Mouse (Mus musculus): Measurements from ENCODE around the gene Hoxc11. TPM values are rescaled to one million over a fixed set of nuclear protein-coding genes. Genes with fewer than 3 reads are reported as not detected.

Gene Hoxc11
- total RNA-seq, 2 experiments from 2014 or later: not detected

GRCm38 (mm10) chr15:102934897-102935296 is 19.3 kb upstream of the Hoxc11 start:
- intact Hi-C loops (cut with DNase I): no loop called here
- DNase-seq (ENCODE audit: extremely low spot score in 1 of 2, low spot score in 2 of 2): peak in 1 of 2 experiments; percentile 26

GRCm38 (mm10) chr15:102936279-102936972 is 17.8 kb upstream of the Hoxc11 start, which contains the start of gene Hoxc12:
Hoxc12 (plus strand) TSS chr15:102936757.
- intact Hi-C loops (cut with DNase I): no loop called here
- no peak for DNase-seq (ENCODE audit: extremely low spot score in 1 of 2, low spot score in 2 of 2)

GRCm38 (mm10) chr15:102937036-102937666 is 17.1 kb upstream of the Hoxc11 start:
- no peak for DNase-seq (ENCODE audit: extremely low spot score in 1 of 2, low spot score in 2 of 2)
- intact Hi-C loops (cut with DNase I): no loop called here

- intact Hi-C loops (cut with DNase I): no loop called here
- DNase-seq (ENCODE audit: extremely low spot score in 1 of 2, low spot score in 2 of 2): no peak
Observed at GRCm38 (mm10) chr15:102939256-102940155, 14.7 kb upstream of the Hoxc11 start.

DNA sequence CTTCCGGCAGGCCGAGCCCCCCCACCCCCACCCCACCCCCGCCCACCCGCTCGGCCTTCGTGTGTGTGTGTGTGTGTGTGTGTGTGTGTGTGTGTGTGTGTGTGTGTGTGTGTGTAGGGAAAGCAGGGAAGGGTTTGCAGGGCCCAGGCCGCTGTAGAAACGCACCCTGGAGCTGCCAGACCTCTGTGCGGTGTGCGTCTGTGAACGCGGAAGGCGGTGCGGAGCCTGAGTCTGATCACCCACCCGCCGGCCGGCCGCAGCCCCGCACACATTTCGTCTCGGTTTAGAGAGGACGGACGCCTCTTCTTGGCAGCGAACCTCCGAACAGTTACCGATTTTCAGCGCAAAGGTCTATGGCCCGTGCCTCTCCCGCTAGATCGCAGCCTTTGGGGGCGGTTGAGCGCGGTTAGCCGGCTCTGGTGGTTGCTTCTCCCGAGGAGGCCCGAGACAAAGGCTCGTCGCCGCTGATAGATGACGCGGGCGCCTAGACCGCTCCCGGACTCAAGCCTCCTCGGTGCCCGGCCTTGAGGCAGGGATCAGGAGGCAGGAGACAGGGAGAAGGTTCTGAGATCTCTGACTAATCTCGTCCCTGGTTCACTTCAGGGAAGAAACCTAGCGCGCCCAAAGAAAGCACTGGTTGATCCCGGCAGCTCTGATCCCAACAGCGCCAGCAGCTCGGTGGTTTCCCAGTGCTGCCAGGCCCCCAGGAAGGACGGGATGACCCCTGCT is 11.3 kb upstream of the Hoxc11 start:
- no peak for DNase-seq (ENCODE audit: extremely low spot score in 1 of 2, low spot score in 2 of 2)
- intact Hi-C loops (cut with DNase I): no loop called here

GRCm38 (mm10) chr15:102943468-102943813 is 10.8 kb upstream of the Hoxc11 start:
- DNase-seq (ENCODE audit: extremely low spot score in 1 of 2, low spot score in 2 of 2): no peak
- intact Hi-C loops (cut with DNase I): no loop called here

GRCm38 (mm10) chr15:102945185-102946077 is 8.8 kb upstream of the Hoxc11 start:
- intact Hi-C loops (cut with DNase I): no loop called here
- DNase-seq (ENCODE audit: extremely low spot score in 1 of 2, low spot score in 2 of 2): no peak

- intact Hi-C loops (cut with DNase I): no loop called here
- DNase-seq (ENCODE audit: extremely low spot score in 1 of 2, low spot score in 2 of 2): no peak
Observed at GRCm38 (mm10) chr15:102947276-102947675, 7.0 kb upstream of the Hoxc11 start.

DNA sequence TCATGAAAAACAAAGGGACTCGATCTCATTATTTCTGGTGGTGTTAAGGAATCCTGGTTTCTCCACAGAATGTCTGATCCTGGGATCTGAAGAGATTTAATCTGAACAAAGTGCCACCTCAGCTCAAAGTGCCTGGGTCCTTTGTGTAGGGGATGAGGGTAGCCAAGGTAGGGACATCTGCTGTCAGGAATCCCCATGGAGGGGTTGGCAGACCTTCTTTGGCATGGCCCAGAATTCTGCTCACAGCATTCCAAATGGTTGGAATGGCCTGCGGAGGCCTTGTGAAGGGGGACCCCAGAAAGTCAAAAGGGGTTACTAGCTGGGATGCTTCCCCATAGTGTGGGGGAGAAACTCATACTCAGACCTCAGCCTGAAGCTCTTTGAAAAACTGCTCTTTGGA is 5.4 kb upstream of the Hoxc11 start:
- no peak for DNase-seq (ENCODE audit: extremely low spot score in 1 of 2, low spot score in 2 of 2)
- intact Hi-C loops (cut with DNase I): no loop called here

- intact Hi-C loops (cut with DNase I): no loop called here
- DNase-seq (ENCODE audit: extremely low spot score in 1 of 2, low spot score in 2 of 2): no peak
Observed at GRCm38 (mm10) chr15:102949696-102950095, 4.5 kb upstream of the Hoxc11 start.

- no peak for DNase-seq (ENCODE audit: extremely low spot score in 1 of 2, low spot score in 2 of 2)
- intact Hi-C loops (cut with DNase I): no loop called here
Observed at GRCm38 (mm10) chr15:102950877-102951276, 3.4 kb upstream of the Hoxc11 start.

DNA sequence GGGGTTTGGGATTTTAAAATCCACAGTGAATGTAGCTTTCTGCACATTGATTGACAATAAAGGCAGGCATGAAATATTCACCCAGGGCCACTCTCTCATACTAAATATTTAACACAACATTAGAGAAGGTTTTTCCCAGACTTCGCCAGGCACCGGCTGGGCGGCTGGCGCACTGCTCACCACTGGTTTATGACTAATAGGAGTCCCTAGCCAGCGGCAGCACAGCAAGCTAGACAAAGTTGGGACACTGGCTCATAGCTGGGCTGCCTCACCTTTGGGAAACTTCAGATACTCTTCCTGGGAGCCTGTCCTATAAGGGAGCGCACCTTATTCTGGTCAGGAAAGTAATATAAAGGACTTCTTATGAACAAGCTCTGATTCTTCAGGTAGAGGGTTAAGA is 666 bp upstream of the Hoxc11 start:
- no peak for DNase-seq (ENCODE audit: extremely low spot score in 1 of 2, low spot score in 2 of 2)
- intact Hi-C loops (cut with DNase I): no loop called here

DNA sequence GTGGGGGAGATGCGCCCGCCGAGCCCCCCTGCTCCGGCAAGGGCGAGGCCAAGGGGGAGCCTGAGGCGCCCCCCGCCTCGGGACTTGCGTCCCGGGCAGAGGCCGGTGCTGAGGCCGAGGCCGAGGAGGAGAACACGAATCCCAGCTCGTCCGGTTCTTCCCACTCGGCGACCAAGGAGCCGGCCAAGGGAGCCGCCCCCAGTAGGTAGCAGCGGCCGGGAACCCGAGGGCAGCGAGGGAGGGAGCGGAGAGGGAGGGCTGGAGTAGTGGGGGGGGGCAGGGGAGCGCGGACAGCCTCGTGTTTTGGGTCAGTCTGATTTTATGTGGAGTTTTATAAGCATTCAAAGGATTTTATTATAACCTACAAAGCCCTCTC is 768 bp downstream of the Hoxc11 start:
- DNase-seq (ENCODE audit: extremely low spot score in 1 of 2, low spot score in 2 of 2): no peak
- intact Hi-C loops (cut with DNase I): no loop called here

GRCm38 (mm10) chr15:102955833-102956640 is 1.8 kb downstream of the Hoxc11 start:
- intact Hi-C loops (cut with DNase I): no loop called here
- no peak for DNase-seq (ENCODE audit: extremely low spot score in 1 of 2, low spot score in 2 of 2)

- intact Hi-C loops (cut with DNase I): no loop called here
- no peak for DNase-seq (ENCODE audit: extremely low spot score in 1 of 2, low spot score in 2 of 2)
Observed at GRCm38 (mm10) chr15:102956906-102957305, 2.7 kb downstream of the Hoxc11 start.

DNA sequence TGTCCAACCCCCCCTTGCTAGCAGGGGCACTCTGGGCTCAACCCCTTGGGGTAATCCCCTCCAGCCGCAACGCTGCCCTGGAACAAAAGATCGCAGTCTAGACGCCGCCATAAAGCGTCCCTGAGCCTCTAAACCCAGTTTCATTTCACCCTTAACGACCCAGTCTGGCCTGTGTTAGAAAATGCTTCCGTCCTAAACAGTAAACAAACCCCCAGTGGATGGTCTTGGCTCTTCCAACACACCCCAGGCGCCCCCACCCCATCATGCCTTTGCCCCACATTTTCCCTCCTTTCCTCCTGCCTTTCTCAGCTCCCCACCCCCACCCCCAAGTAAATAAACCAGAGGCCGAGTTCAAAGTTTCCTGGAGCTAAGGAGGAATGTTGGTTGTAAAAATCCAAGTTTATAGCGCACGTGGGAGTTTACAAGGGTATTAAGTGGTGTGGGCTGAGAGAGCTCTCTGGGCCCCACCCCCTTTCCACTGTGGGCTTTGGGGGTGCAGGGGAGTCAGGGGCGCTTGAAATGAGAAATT is 5.5 kb downstream of the Hoxc11 start:
- intact Hi-C loops (cut with DNase I): no loop called here
- DNase-seq (ENCODE audit: extremely low spot score in 1 of 2, low spot score in 2 of 2): no peak

DNA sequence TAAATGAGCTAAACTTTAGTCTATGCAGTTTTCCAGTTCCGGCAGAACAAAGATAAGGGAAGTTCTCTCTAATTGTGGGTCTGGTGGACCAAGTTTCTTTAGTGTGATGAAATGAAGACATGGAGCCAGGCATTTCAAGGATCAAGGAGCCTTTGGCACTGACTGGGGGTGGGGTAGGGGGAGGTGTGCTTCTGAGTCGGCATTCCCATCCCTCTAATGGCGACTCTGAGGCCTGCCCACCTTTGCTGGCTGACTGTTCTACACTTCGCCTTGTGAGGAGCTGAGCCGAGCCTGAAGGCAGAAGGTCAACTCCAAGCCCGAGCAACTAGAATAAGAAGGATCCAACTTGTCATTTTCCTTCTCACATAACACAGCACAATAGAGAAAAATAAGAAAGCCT is 7.5 kb downstream of the Hoxc11 start:
- intact Hi-C loops (cut with DNase I): no loop called here
- DNase-seq (ENCODE audit: extremely low spot score in 1 of 2, low spot score in 2 of 2): no peak

Data from left cerebral cortex, postnatal 10 days (tissue).